Mouse (Mus musculus) regulatory T cell (primary cell): ENCODE measurements around the gene Nadsyn1.

Experiments used
- in situ Hi-C: fragments of 300-600 bp; cut with MboI, MseI; formaldehyde crosslinking; loops from one replicate; pipeline ENCODE4 v1.15.1; 2025; ENCODE audit warnings: high pct_unique_total_duplicates

Nadsyn1 gene

GRCm38 (mm10) chr7:143822375-143823265 lies at the start of gene Nadsyn1, which contains the start of gene Dhcr7:
Gene Nadsyn1 (minus strand): TSS chr7:143822849.
Gene Dhcr7 (plus strand): TSS chr7:143823145.
- in situ Hi-C loops: no loop called here

- in situ Hi-C loops: no loop called here
These were observed 46.2 kb upstream of the Nadsyn1 start for GRCm38 (mm10) chr7:143868874-143869273.

- in situ Hi-C loops: no loop called here
These were observed 43.9 kb upstream of the Nadsyn1 start, which contains the start of gene Gm498 for GRCm38 (mm10) chr7:143866538-143866937. Gene Gm498 (plus strand): TSS chr7:143866838.

DNA sequence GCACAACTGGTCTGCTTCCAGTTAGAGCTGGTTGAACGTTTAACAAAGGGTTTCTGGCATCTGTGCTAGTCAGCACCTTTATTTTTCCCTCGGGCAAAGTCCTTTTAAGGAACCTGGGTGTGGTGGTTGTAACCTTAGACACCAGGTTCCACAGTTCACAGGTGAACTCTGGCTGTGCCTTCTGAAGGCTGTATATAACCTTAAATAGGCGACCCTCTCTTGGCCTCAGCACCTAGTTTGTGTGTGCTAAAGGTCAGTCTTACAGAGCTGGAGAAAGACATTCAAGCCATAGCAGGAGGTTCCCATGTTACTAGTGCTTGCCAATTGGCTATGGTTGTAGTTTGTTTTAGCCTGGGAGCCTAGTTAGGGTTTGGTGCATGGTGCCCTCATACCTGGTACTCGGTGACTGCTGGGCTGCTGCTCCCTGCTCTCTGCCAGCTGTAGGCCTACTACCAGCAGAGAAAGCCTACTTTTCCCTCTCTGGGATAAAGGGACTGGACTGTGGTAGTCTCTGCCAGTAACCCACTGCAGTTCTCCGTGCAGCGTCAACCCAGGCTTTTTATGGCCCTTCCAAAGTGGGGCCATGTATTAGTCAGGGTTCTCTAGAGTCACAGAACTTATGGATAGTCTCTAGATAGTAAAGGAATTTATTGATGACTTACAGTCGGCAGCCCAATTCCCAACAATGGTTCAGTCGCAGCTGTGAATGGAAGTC lies 26.3 kb upstream of the Nadsyn1 start:
- in situ Hi-C loops: no loop called here

- in situ Hi-C loops: no loop called here
These were observed 25.6 kb upstream of the Nadsyn1 start for GRCm38 (mm10) chr7:143848127-143848767.

DNA sequence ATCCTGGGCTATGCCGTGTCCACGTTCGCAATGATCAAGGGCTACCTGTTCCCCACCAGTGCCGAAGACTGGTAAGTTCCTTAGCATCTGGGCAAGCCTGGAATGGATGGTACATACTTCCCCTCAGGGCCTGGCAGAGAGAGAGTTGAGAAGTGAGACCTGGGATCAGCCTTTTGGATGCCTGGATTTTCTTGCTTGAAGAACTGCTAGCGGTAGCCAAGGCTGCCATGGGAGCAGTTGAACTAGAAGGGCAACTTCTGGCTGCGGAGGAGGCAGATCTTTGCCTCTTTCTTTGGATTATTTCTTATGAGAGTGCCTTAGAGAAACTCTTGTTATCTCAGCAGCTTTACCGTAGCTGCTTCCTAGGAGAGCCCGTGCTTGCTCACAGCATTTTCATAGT lies 18.7 kb upstream of the Nadsyn1 start:
- in situ Hi-C loops: no loop called here

GRCm38 (mm10) chr7:143840121-143840520 lies 17.5 kb upstream of the Nadsyn1 start:
- in situ Hi-C loops: no loop called here

GRCm38 (mm10) chr7:143837705-143838358 lies 15.2 kb upstream of the Nadsyn1 start:
- in situ Hi-C loops: loop anchor here (10.0 kb wide), 2 partner anchors 597 to 717 kb away; partner anchors contain the start of gene Ppfia1

DNA sequence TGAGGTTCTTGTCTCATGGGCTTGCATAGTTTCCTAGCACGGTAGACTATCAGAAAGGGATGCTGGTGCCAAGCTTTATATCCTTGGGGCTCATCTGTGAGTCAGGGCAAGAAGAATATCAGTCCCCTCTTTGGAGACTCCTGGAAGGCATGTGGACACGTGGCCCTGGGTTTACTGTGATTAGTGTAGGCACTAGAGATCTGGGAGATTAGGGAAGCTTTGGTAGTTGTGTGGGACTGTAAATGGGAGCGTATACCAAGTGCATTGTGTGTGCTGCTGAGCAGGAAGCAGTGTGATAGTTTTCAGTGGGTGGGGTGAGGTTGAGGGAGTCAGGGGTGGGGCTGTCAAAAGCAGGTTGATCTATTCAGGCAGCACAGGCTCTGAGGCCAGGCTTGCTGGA lies 12.3 kb upstream of the Nadsyn1 start:
- in situ Hi-C loops: loop anchor here (5.0 to 10.0 kb wide), 3 partner anchors 72 to 720 kb away; partner anchors contain the start of gene Ppfia1

DNA sequence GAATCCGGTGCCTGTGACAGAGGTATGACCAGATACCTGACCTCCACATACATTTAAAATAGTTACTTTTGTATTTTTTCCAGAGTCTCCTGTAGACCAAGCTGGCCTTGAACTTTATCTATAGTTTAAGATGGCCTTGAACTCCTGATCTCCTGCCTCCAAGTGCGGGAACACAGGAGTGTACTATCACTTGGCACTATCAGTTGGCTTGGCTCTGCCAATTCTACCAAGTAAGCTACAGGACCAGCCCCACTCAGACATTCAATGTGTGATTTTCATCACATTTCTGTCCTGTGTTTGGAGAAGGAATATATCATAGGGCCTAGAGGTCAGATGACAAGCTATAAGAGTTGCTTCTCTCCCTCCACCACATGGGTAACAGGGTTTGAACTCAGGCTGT lies 11.7 kb upstream of the Nadsyn1 start:
- in situ Hi-C loops: loop anchor here (5.0 to 10.0 kb wide), 3 partner anchors 73 to 720 kb away; partner anchors contain the start of gene Ppfia1

GRCm38 (mm10) chr7:143833581-143834190 lies 11.0 kb upstream of the Nadsyn1 start:
- in situ Hi-C loops: loop anchor here (5.0 to 10.0 kb wide), 3 partner anchors 74 to 721 kb away; partner anchors contain the start of gene Ppfia1

DNA sequence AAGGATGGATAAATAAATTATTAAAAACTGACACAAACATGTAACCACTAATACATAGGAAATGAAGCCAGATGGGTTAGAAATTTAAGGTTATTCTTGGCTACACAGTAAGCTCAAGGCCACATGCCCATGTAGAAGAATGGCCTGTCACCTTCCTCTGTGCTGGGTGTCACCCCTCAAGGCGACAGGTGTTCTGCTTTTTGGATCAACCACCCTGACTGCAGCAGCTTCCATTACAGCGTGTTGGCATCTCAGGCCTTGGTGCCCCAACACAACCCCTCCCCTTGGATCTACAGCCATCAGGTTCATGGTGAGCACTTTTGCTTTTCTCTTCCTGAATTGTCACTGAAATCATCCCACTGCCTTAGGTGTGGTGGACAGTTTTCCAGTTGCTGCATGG lies 10.0 kb upstream of the Nadsyn1 start:
- in situ Hi-C loops: loop anchor here (5.0 to 10.0 kb wide), 3 partner anchors 75 to 722 kb away; partner anchors contain the start of gene Ppfia1

GRCm38 (mm10) chr7:143832196-143832595 lies 9.5 kb upstream of the Nadsyn1 start:
- in situ Hi-C loops: loop anchor here (5.0 to 10.0 kb wide), 3 partner anchors 75 to 723 kb away; partner anchors contain the start of gene Ppfia1

GRCm38 (mm10) chr7:143830399-143830798 lies 7.8 kb upstream of the Nadsyn1 start:
- in situ Hi-C loops: loop anchor here (5.0 to 10.0 kb wide), 3 partner anchors 77 to 724 kb away; partner anchors contain the start of gene Ppfia1

GRCm38 (mm10) chr7:143829504-143830331 lies 7.1 kb upstream of the Nadsyn1 start:
- in situ Hi-C loops: loop anchor here (5.0 to 10.0 kb wide), 3 partner anchors 78 to 725 kb away; partner anchors contain the start of gene Ppfia1

- in situ Hi-C loops: no loop called here
These were observed 4.3 kb upstream of the Nadsyn1 start for GRCm38 (mm10) chr7:143826985-143827384.

DNA sequence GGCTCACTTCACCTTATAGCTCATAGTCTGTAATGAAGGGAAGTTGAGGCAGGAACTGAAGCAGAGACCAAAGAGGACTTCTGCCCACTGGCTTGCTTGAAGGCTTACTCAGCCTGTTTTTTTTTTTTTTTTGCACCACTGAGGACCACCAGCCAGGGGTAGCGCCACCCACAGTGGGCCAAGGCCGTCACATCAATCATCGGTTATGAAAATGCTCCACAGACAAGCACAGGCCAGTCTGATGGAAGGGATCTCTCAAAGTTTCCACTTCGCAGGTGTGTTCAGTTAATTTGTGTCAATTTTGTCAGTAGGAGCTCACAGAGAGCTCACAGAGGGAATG lies 587 bp upstream of the Nadsyn1 start:
- in situ Hi-C loops: no loop called here

DNA sequence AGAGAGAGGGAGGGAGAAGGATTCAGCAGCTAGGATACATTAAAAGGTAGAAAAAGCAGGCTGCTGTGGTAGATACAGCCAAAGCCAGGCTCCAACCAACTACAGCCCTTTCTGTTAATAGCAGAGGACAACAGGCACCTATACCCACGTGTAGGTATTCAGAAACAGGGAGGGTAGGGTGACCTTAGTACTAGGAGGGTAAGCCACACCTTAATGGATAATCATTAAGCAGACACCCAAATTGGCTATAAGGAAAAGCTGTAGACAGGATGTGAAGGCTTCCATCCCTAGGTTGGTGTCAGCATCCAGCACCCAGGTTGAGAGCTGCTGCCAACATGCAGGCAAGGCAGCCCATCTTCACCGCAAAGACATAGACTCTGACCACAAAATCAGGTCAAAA lies 1.4 kb downstream of the Nadsyn1 start:
- in situ Hi-C loops: no loop called here

GRCm38 (mm10) chr7:143819201-143819600 lies 3.4 kb downstream of the Nadsyn1 start:
- in situ Hi-C loops: loop anchor here (10.0 kb wide), 1 partner anchor 86 kb away; no protein-coding TSS in a partner anchor
